Mouse (Mus musculus) hindbrain, embryonic 15.5 days (tissue): Measurements from ENCODE around the gene Dnm2. TPM values are rescaled to one million over a fixed set of nuclear protein-coding genes. Genes with fewer than 3 reads are reported as not detected.
"Not testable (repeated sequence)": the region's sequence is repeated elsewhere in the genome, so short reads cannot be mapped to it uniquely, and the experiment has no call there.

Experiments
- ATAC-seq: fragments of 200-750 bp; cut with Nextera tagmentation; 2 replicates; pipeline ENCODE4 v1.8.0; 2017; ENCODE audit warnings: low read depth, moderate number of reproducible peaks, moderate TSS enrichment; ENCODE audit not compliant: low FRiP score
- H3K27ac ChIP-seq: fragments of 300-500 bp; sonication (generic); replicated peaks from 2 replicates; pipeline ENCODE4 v1.5.1; 2015; ENCODE audit warnings: mild to moderate bottlenecking, inconsistent platforms
- H3K27me3 ChIP-seq: fragments of 300-500 bp; sonication (generic); 2 replicates; pipeline ENCODE4 v1.6.1; 2015; ENCODE audit warnings: control low read depth, inconsistent platforms
- H3K36me3 ChIP-seq: fragments of 300-500 bp; sonication (generic); 2 replicates; pipeline ENCODE4 v1.6.1; 2015; ENCODE audit warnings: control low read depth, inconsistent platforms
- H3K4me1 ChIP-seq: fragments of 300-500 bp; sonication (generic); replicated peaks from 2 replicates; pipeline ENCODE4 v1.6.1; 2015; ENCODE audit warnings: control low read depth, inconsistent platforms
- H3K4me2 ChIP-seq: fragments of 300-500 bp; sonication (generic); 2 replicates; pipeline ENCODE4 v1.6.1; 2015; ENCODE audit warnings: moderate library complexity, mild to moderate bottlenecking, inconsistent platforms
- H3K4me3 ChIP-seq: fragments of 300-500 bp; sonication (generic); 2 replicates; pipeline ENCODE4 v1.5.1; 2015; ENCODE audit warnings: mild to moderate bottlenecking, inconsistent platforms
- H3K9ac ChIP-seq: fragments of 300-500 bp; sonication (generic); 2 replicates; pipeline ENCODE4 v1.6.1; 2015; ENCODE audit warnings: inconsistent platforms
- H3K9me3 ChIP-seq: fragments of 300-500 bp; sonication (generic); 2 replicates; pipeline ENCODE4 v1.6.1; 2016; ENCODE audit warnings: control low read depth, inconsistent platforms
- whole genome bisulfite sequencing: fragments of 180-500 bp; shearing (Covaris S2); methylation state at CpG from one replicate; pipeline ENCODE4 v1.1.7; 2015; 5-methylcytosine and 5-hydroxymethylcytosine counted together
- polyA plus RNA-seq: library from polyadenylated mRNA; unstranded; fragments of >200 nt; fragmentation: Nextera tagmentation; extraction: Ambion mirVana; gene quantifications from 2 replicates; pipeline ENCODE4 v1.2.1, GENCODE M21; 2015

Dnm2 gene
- polyA plus RNA-seq, 1 experiment from 2014 or later, result 73.1 TPM

DNA sequence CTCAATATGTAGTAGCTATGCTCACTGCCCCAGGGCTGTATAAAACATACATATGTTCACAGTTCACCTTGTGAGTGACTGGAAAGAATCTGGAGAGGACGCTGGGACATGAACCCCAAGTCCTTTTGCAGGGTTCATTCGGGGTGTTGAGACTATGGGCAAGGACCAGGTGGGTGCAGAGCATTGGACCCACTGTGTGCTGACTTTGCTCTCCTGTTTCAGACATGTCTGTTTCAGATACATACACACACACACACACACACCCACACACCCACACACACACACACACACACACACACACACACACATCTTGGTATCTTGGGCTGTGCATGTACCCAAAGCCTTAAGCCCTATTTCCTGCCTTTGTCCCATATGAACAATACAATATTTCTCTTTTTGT is 117.3 kb downstream of the Dnm2 start:
- H3K4me3 ChIP-seq, ATAC-seq, H3K9ac ChIP-seq, H3K27ac ChIP-seq, H3K27me3 ChIP-seq, H3K4me1 ChIP-seq, H3K9me3 ChIP-seq, H3K4me2 ChIP-seq, H3K36me3 ChIP-seq: not testable (repeated sequence)
- 94% methylated on average over 2 of the region's 2 CpGs for WGBS

DNA sequence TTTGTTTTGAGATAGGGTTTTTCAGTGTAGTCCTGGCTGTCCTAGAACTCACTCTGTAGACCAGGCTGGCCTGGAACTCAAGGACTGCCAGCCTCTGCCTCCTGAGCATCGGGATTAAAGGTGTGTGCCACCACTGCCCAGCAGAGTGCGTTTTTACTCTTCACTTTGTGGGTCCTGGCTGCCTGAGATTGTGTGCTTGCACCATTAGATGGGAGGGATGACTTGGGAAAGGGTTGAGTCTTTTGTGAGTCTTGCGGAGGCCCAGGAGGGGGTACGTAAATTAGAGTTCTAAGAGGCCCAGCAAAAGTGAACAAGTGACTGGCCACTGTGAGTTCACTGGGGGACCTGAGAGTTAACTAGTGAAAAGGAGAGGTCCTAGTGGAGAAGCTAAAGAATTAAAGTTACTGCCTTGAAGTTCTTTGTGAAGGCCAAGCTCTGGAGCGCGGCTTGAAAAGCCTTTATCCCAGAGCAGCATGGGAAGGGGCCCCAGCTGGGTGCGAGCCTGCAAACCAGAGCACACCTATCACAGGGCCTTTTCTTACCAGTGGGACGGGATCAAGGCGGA is 120.7 kb downstream of the Dnm2 start:
- Histone ChIP-seq H3K9ac (peak overlapping the region; percentile 52), H3K36me3 (no peaks in the 10 kb centered on the region; the same call in 1 of the 2 replicates), H3K9me3 (no peaks in the 10 kb centered on the region), H3K4me2 (peak overlapping the region; percentile 61), H3K27me3 (no peaks in the 10 kb centered on the region), H3K4me1 (peaks cover 24% of the 10 kb centered on the region), H3K4me3 (peak overlapping the region; percentile 87), H3K27ac (peak overlapping the region; percentile 99)
- WGBS, result 4% methylated on average over 9 of the region's 9 CpGs
- ATAC-seq, result peak; percentile 50

DNA sequence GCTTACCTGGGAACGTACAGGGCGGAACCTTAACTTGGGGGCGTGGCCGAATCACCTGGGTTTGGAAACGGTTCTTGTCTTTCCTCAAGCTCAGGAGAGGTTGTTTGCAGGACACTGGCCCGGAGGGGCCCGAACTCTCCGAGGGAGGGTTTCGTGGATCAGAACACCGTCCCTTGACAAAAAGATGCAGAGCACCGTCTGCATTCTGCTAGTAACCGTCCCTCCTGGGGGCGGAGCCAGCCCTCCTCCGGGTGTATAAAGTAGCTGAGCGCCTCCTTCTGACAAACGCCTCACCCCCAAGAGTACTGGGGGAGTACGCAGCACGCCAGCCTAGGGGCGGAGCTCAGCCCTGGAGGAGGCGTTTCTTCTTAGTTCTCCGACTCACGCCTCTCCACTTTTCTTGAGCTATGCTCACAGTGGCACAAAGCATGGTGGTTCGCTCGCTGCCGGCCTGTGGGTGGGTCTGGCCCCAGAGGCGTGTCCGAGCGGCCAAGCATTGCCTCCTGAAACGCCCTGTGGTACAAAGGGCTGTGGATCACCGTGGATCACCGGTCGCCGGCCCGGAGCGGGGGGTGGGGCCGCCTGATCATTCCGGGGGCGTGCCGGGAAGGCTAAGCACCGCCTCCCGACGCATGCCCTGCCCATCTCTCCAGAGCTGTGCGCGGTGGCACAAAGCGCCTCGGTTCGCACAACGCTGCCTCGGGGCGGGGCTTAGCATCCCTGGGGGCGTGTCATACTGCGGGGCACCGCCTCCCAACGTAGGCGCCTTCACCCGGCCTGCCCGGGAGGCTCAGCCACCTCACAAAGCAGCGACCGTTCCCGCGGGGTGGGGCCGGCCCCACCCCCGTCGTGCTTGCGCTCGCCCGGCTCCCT is 121.4 kb downstream of the Dnm2 start:
- Histone ChIP-seq H3K36me3 (no peaks in the 10 kb centered on the region; the same call in 1 of the 2 replicates), H3K4me3 (peak overlapping the region; percentile 87), H3K9me3 (no peaks in the 10 kb centered on the region), H3K27me3 (no peaks in the 10 kb centered on the region), H3K9ac (peak overlapping the region; percentile 95), H3K27ac (peak overlapping the region; percentile 99), H3K4me1 (peaks cover 24% of the 10 kb centered on the region), H3K4me2 (peak overlapping the region; percentile 61)
- under 1% methylated on average over 64 of the region's 67 CpGs for WGBS
- peak; percentile 95 for ATAC-seq

DNA sequence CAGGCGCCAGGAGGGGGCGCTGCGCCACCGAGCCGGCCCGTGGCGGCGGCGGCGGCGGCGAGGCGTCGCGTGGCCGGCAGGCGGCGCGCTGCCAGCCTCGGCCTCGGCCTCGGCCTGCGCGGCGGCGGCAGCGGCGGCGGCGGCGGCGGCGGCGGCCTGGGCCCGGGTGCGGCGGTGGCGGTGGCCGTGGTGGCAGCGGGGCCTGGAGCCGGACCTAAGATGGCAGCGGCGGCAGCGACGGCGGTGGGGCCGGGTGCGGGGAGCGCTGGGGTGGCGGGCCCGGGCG is 122.0 kb downstream of the Dnm2 start, which contains the start of gene Carm1:
Gene Carm1, plus strand, starts transcription at position 106 of the 286 bp plus-strand sequence.
- H3K9me3 ChIP-seq, result no peaks in the 10 kb centered on the region
- peak within 1 kb of the TSS; percentile 99 for H3K27ac ChIP-seq
- no peaks in the 10 kb centered on the region for H3K27me3 ChIP-seq
- peak within 1 kb of the TSS; percentile 61 for H3K4me2 ChIP-seq
- no peak; the same call in 1 of the 2 replicates for ATAC-seq
- no peaks in the 10 kb centered on the region; the same call in 1 of the 2 replicates for H3K36me3 ChIP-seq
- H3K4me1 ChIP-seq, result peaks cover 24% of the 10 kb centered on the region
- peak within 1 kb of the TSS; percentile 87 for H3K4me3 ChIP-seq
- WGBS, result under 1% methylated on average over 47 of the region's 52 CpGs
- peak within 1 kb of the TSS; percentile 95 for H3K9ac ChIP-seq

DNA sequence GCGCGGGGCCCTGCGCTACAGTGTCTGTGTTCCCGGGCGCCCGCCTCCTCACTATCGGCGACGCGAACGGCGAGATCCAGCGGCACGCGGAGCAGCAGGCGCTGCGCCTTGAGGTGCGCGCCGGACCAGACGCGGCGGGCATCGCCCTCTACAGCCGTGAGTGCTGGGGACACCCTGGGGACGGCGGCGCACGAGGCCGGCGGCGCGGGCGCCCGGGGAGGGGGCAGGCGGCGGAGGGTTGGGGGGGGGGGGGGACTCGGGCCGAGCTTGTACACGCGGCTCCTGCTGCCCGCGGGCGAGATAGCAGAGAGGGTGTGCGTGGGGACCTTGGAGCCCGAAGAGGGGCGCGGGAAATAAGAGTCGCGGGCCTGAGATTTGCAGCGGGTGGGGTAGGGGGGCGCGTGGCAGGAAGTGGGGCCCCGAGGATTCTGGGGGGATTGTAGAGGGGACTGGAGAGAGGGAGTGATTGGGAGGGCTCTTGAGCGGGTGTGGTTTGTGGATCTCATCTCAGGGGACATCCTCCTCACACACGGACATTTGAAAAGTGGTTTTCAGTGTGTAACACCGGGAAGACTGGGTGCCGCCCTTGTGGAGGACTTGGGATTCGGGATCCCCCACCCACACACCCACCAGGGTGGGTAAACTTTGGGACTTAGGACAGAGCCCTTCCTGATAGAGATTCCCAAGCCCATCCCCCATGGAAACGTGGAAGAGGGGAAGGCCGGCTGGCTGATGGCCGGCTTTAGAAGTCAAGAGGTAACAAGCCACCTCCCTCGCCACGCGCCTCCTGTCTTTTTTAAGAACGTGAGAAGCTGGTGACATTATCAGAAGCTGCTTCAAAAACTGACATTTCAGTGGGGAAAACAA is 122.6 kb downstream of the Dnm2 start:
- H3K27ac ChIP-seq, result peak overlapping the region; percentile 99
- under 1% methylated on average over 45 of the region's 66 CpGs for WGBS
- peak; percentile 33 for ATAC-seq
- H3K9ac ChIP-seq, result peak overlapping the region; percentile 95
- H3K36me3 ChIP-seq, result no peaks in the 10 kb centered on the region; the same call in 1 of the 2 replicates
- peak overlapping the region; percentile 87 for H3K4me3 ChIP-seq
- H3K9me3 ChIP-seq, result no peaks in the 10 kb centered on the region
- H3K4me1 ChIP-seq, result peaks cover 24% of the 10 kb centered on the region
- peak overlapping the region; percentile 61 for H3K4me2 ChIP-seq
- H3K27me3 ChIP-seq, result no peaks in the 10 kb centered on the region

DNA sequence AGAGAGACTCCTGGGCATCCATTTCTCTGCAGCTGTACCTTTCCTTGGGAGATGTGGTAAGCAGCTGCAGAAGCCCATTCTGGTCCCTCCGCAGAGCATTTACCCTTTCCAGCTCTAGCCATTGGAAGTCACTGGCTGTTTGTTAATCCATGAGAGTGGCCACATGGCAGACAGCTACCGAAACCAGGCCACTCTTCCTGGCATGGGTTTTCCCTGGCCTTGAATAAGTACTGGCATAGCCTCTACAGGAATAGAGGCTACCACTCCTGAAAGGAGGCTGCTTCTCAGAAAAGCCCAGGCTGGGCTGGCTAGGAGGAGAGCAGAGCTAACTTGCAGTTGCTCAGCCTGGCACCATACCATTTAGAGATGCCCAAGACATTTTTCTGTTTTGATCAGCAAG is 126.3 kb downstream of the Dnm2 start:
- H3K4me1 ChIP-seq, result peaks cover 16% of the 10 kb centered on the region
- no peak for ATAC-seq
- H3K9ac ChIP-seq, result no peak overlapping the region
- no peak overlapping the region for H3K27ac ChIP-seq
- H3K27me3 ChIP-seq, result no peaks in the 10 kb centered on the region
- no peak overlapping the region for H3K4me3 ChIP-seq
- H3K4me2 ChIP-seq, result no peak overlapping the region
- H3K36me3 ChIP-seq, result no peaks in the 10 kb centered on the region; the same call in 1 of the 2 replicates
- 97% methylated on average over 2 of the region's 2 CpGs for WGBS
- H3K9me3 ChIP-seq, result no peaks in the 10 kb centered on the region

DNA sequence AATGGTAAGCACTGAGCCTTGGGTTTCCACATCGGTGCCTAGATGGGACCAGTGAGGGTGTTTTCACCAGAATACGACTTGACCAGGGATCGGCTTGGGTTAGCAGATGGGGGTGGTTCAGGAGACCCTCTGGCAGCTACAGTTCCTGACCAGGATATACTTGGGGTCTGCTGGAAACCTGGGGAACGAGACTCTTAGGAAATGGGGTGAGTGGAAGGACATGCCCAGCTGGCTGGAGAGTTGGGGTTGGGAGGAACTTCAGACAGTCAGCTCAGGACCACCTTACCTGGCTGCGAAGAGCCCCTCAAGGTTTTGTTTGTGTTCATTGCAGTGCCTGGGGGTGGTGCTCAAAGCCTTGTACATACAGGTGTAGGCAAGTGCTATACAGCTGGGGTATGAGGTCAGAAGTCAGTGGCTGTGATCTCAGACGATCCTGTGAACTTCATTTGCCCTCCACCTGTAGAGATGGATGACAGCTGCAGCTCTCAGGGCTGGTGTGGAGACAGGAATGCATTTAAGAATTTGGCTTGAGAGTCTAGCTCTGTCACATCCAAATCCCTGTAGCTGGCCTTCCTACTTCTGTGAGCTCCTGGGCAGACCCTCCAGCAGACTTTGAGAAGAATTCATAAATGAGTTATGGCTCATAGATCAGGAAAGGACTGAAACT is 129.0 kb downstream of the Dnm2 start:
- Histone ChIP-seq H3K9me3 (no peaks in the 10 kb centered on the region), H3K9ac (no peak overlapping the region), H3K27me3 (no peaks in the 10 kb centered on the region), H3K4me2 (no peak overlapping the region), H3K27ac (no peak overlapping the region), H3K4me3 (no peak overlapping the region), H3K4me1 (peaks cover 22% of the 10 kb centered on the region), H3K36me3 (no peaks in the 10 kb centered on the region; the same call in 1 of the 2 replicates)
- 90% methylated on average over 6 of the region's 6 CpGs for WGBS
- no peak for ATAC-seq

DNA sequence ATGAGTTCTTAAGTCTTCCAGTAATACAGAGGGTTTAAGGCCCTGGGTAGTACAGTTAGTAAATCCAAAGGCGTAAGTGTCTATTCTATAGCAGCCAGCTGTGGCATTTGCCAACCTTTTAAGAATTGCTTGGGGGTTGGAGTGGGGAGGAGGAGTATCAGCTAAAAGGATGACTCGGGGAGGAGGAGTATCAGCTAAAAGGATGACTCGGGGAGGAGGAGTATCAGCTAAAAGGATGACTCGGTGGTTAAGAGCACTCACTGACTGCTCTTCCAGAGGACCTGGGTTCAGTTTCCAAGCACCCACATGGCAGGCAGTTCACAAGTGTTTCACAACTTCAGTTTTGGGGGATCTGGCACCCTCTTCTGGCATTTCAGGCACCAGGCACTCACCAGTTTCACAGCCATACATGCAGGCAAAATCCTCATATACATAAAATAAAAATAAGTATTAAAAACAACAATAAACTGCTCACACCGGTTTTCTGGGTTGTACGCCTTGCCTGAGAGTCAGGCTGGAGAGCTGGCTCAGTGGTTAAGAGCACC is 130.6 kb downstream of the Dnm2 start:
- Histone ChIP-seq H3K27ac (no peak overlapping the region), H3K9me3 (no peaks in the 10 kb centered on the region), H3K9ac (no peak overlapping the region), H3K27me3 (no peaks in the 10 kb centered on the region), H3K36me3 (no peaks in the 10 kb centered on the region; the same call in 1 of the 2 replicates), H3K4me2 (no peak overlapping the region), H3K4me1 (peaks cover 16% of the 10 kb centered on the region; the same call in 1 of the 2 replicates), H3K4me3 (no peak overlapping the region)
- no peak for ATAC-seq
- 89% methylated on average over 6 of the region's 6 CpGs for WGBS

DNA sequence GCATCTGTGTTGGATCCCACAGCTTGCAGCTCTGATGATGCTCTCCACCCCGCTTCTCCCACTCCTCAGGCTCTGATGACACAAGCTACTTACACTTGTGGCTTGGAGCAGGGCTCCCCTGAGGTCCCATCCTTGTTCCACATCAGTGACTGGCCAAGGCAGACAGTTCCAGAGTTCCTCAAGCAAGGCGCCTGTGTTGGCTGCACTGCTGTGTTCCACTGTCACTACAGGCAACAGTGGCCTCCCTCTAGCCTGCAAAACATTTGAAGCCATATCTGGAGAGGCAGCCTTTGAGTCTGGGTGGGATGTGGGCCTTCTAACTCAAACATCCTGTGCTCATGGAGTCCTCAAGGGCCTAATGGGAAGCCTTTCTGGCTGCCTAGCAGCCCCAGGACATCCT is 132.3 kb downstream of the Dnm2 start:
- no peak overlapping the region for H3K27ac ChIP-seq
- ATAC-seq, result no peak
- 82% methylated on average over 2 of the region's 2 CpGs for WGBS
- peaks cover 16% of the 10 kb centered on the region; the same call in 1 of the 2 replicates for H3K4me1 ChIP-seq
- no peaks in the 10 kb centered on the region for H3K9me3 ChIP-seq
- H3K36me3 ChIP-seq, result no peaks in the 10 kb centered on the region; the same call in 1 of the 2 replicates
- no peak overlapping the region for H3K4me2 ChIP-seq
- H3K27me3 ChIP-seq, result no peaks in the 10 kb centered on the region
- no peak overlapping the region for H3K4me3 ChIP-seq
- no peak overlapping the region for H3K9ac ChIP-seq
